In the genomic region with DNA sequence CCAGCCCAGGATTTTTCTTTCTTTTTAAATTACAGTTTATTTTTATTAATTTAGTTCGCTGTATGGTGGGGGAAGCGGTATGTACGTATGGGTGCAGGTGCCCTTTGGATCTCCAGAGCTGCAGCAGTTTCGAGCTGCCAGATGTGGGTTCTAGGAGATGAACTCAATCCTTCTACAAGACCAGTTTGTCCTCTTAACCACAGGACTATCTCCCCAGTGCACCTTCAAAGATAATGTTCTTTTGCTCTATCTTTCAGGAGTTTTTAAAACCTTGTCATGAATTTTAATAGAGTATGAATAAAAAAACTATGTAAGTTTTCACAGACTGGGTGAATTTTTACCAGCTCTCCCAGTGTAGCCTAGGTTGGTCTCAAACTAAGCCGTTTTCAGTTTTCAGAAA, we compare ENCODE assay signal across 25 mouse cellular contexts. TPM values are rescaled to one million over a fixed set of nuclear protein-coding genes. Genes with fewer than 3 reads are reported as not detected.
DNase-seq lines count a peak whose midpoint lies in the region; ATAC-seq and TF ChIP-seq lines count a peak whose summit lies in the region.
"Had no signal": no experiment of that assay in that cellular context is flagged by ENCODE, and none has a peak within 500 bp of the region (broad histone marks: within the 10 kb centered on the region; RNA-seq: fewer than 3 reads in every experiment).

No protein-coding gene starts in this region.

- H3K4me1 ChIP-seq in liver, embryonic 14.5 days (replicated peaks; ENCODE audit: control insufficient read depth in 2 of 2, insufficient read depth in 2 of 2, low read length in 1 of 2): peaks cover 0 to 6% of the 10 kb centered on the region in 2 experiments; a peak in 2 of 4 replicates
- no peaks in the 10 kb centered on the region for H3K4me1 ChIP-seq in thymus, adult 2 months (replicated peaks; ENCODE audit: control insufficient read depth, insufficient read depth, low read length)
- no peaks in the 10 kb centered on the region for H3K4me1 ChIP-seq in forebrain, embryonic 12.5 days
- H3K4me1 ChIP-seq: kidney, embryonic 15.5 days; midbrain, embryonic 13.5 days; neural tube, embryonic 13.5 days had no signal

- H3K36me3 ChIP-seq in liver, embryonic 14.5 days (replicated peaks; ENCODE audit: control insufficient read depth, insufficient read depth, low read depth): no peaks in the 10 kb centered on the region
- H3K36me3 ChIP-seq in thymus, adult 2 months (ENCODE audit: control insufficient read depth, insufficient read depth, low read length): no peaks in the 10 kb centered on the region
- no peaks in the 10 kb centered on the region for H3K36me3 ChIP-seq in forebrain, embryonic 12.5 days (replicated peaks)
- H3K36me3 ChIP-seq: kidney, embryonic 15.5 days; midbrain, embryonic 13.5 days; neural tube, embryonic 13.5 days had no signal

- no peak overlapping the region for H3K9ac ChIP-seq in liver, embryonic 14.5 days (replicated peaks)
- H3K9ac ChIP-seq in forebrain, embryonic 12.5 days: no peak overlapping the region
- H3K9ac ChIP-seq: hindbrain, embryonic 14.5 days; kidney, embryonic 15.5 days; midbrain, embryonic 13.5 days; neural tube, embryonic 13.5 days had no signal

- H3K27ac ChIP-seq in liver, embryonic 14.5 days: no peak overlapping the region
- no peak overlapping the region for H3K27ac ChIP-seq in thymus, adult 2 months (ENCODE audit: control insufficient read depth, insufficient read depth, low read length)
- H3K27ac ChIP-seq in forebrain, embryonic 12.5 days: no peak overlapping the region
- H3K27ac ChIP-seq: hindbrain, embryonic 14.5 days; kidney, embryonic 15.5 days; midbrain, embryonic 13.5 days; neural tube, embryonic 13.5 days had no signal

- TF ChIP-seq CTCF in liver, embryonic 14.5 days (IDR thresholded peaks at IDR 0.05; ENCODE audit: low read depth): no peak
- TF ChIP-seq CTCF in thymus, adult 2 months (IDR thresholded peaks at IDR 0.05; ENCODE audit: borderline replicate concordance, control insufficient read depth, extremely low read depth, insufficient read depth, low read length, poor library complexity): no peak

- ATAC-seq in common myeloid progenitor, adult 5-6 weeks (replicated peaks; ENCODE audit: low read depth, poor library complexity, severe bottlenecking): peak; percentile 62
- peak; percentile 78 for ATAC-seq in liver, embryonic 14.5 days (ENCODE audit: insufficient read depth)
- ATAC-seq in megakaryocyte-erythroid progenitor cell, adult 5-6 weeks (replicated peaks; ENCODE audit: low FRiP score, low TSS enrichment, poor library complexity, severe bottlenecking): peak; percentile 98
- no peak for ATAC-seq in forebrain, embryonic 12.5 days (ENCODE audit: low FRiP score)
- ATAC-seq: forebrain, embryonic 14.5 days; midbrain, embryonic 13.5 days had no signal

- H3K9me3 ChIP-seq in liver, embryonic 14.5 days (ENCODE audit: control insufficient read depth, low read length): no peaks in the 10 kb centered on the region
- no peaks in the 10 kb centered on the region for H3K9me3 ChIP-seq in forebrain, embryonic 12.5 days
- H3K9me3 ChIP-seq: kidney, embryonic 15.5 days; megakaryocyte, embryonic 14.5 days; midbrain, embryonic 13.5 days; neural tube, embryonic 13.5 days had no signal

- H3K27me3 ChIP-seq in liver, embryonic 14.5 days (ENCODE audit: control insufficient read depth, insufficient read depth, low read length): no peaks in the 10 kb centered on the region
- no peaks in the 10 kb centered on the region; the same call in 1 of the 2 replicates for H3K27me3 ChIP-seq in thymus, adult 2 months (ENCODE audit: control insufficient read depth, insufficient read depth, low read length)
- H3K27me3 ChIP-seq in forebrain, embryonic 12.5 days: no peaks in the 10 kb centered on the region
- H3K27me3 ChIP-seq: CH12.LX; kidney, embryonic 15.5 days; megakaryocyte, embryonic 14.5 days; midbrain, embryonic 13.5 days; neural tube, embryonic 13.5 days had no signal

- intact Hi-C loops in left cerebral cortex, postnatal 10 days (cut with DNase I): no loop called here

- no peak for TF ChIP-seq POLR2A in thymus, adult 2 months (IDR thresholded peaks at IDR 0.05; ENCODE audit: control insufficient read depth, extremely low read depth, insufficient read depth, low read length, poor library complexity)

- peak; percentile 66 for TF ChIP-seq EP300 in liver, embryonic 14.5 days (IDR thresholded peaks at IDR 0.05; ENCODE audit: low read depth)

- H3K4me3 ChIP-seq in liver, embryonic 14.5 days (ENCODE audit: insufficient read depth in 1 of 2, low read depth in 2 of 2, low read length in 2 of 2): no peak overlapping the region
- no peak overlapping the region for H3K4me3 ChIP-seq in thymus, adult 2 months (ENCODE audit: control insufficient read depth, insufficient read depth, low read length)
- no peak overlapping the region for H3K4me3 ChIP-seq in forebrain, embryonic 12.5 days (replicated peaks)
- H3K4me3 ChIP-seq: kidney, embryonic 15.5 days; megakaryocyte, embryonic 14.5 days; midbrain, embryonic 13.5 days; neural tube, embryonic 13.5 days had no signal

- 33% methylated on average over 5 of the region's 5 CpGs for WGBS in liver, embryonic 14.5 days (ENCODE audit: insufficient replicate concordance)
- 71% methylated on average over 5 of the region's 5 CpGs for WGBS in thymus, adult 2 months
- WGBS in forebrain, embryonic 12.5 days: 92% methylated on average over 5 of the region's 5 CpGs

- 0 out of 2 replicates have a peak overlapping the region, but pooled peaks have one; percentile 15 for H3K4me2 ChIP-seq in liver, embryonic 14.5 days (ENCODE audit: low read depth)
- H3K4me2 ChIP-seq in forebrain, embryonic 12.5 days: no peak overlapping the region
- H3K4me2 ChIP-seq: heart, embryonic 11.5 days; hindbrain, embryonic 14.5 days; kidney, embryonic 15.5 days; midbrain, embryonic 13.5 days; neural tube, embryonic 13.5 days had no signal

- peak; percentile 5 for DNase-seq in heart, adult 11 months
- no peak for DNase-seq in heart, postnatal 4 days
- DNase-seq in liver, embryonic 14.5 days (ENCODE audit: low read depth in 3 of 3, low spot score in 3 of 3): peak; percentile 24 to 35 (median 28)
- no peak for DNase-seq in thymus, adult 2 months
- DNase-seq in left cerebral cortex, postnatal 10 days (ENCODE audit: extremely low spot score in 1 of 2, low spot score in 2 of 2): no peak
- DNase-seq: adrenal gland, postnatal 14 days; cerebellum, adult 8-10 months; cerebellum, postnatal 25 days; gastrocnemius, postnatal 25 days; heart, adult 18-20 months; kidney, adult 18-20 months; layer of hippocampus, postnatal 36 days; lung, postnatal 36 days; thymus, postnatal 4 days had no signal

RNA-seq across cellular contexts. Expression of a gene that starts 22.8 kb away (rescaled TPM):
- 10 to 100 TPM; 10.6 to 15.5 TPM for total RNA-seq in heart, postnatal 4 days (2021)
- not detected in 2 replicates for total RNA-seq in common myeloid progenitor, adult 5-6 weeks (2017)
- polyA plus RNA-seq in liver, embryonic 14.5 days (2012; rRNA removed): 2.9 and 4.0 TPM in 2 replicates
- 5.6 and 6.1 TPM in 2 replicates for polyA plus RNA-seq in liver, embryonic 14.5 days (2014; fragmentation: Nextera tagmentation; extraction: Ambion mirVana)
- not detected in 2 replicates for total RNA-seq in megakaryocyte-erythroid progenitor cell, adult 5-6 weeks (2014; fragmentation: Nextera tagmentation)
- total RNA-seq in megakaryocyte-erythroid progenitor cell, adult 5-6 weeks (2017): not detected in 2 replicates
- 0.34 and 0.61 TPM in 2 replicates for polyA plus RNA-seq in thymus, adult 2 months (2012; rRNA removed)
- polyA plus RNA-seq in forebrain, embryonic 12.5 days (2016; fragmentation: Nextera tagmentation; extraction: Ambion mirVana): 28.5 and 38.6 TPM in 2 replicates
- 1 to 10 TPM; 1.1 to 1.2 TPM for total RNA-seq in left cerebral cortex, postnatal 10 days (2021)

Comparison
In these comparisons a context has a peak if more than half of its experiments do, and no peak if none do; other contexts are left out.
1. DNase-seq: peak in heart, adult 11 months (single experiment) and liver, embryonic 14.5 days (3 of 3); none in heart, postnatal 4 days (single experiment), thymus, adult 2 months (single experiment) and left cerebral cortex, postnatal 10 days (0 of 2).
2. RNA of a gene that starts 22.8 kb away (total RNA-seq): 10.6 to 15.5 TPM in heart, postnatal 4 days; 1.1 to 1.2 TPM in left cerebral cortex, postnatal 10 days, not detected in common myeloid progenitor, adult 5-6 weeks and not detected in megakaryocyte-erythroid progenitor cell, adult 5-6 weeks; every median in the first group is over 4 times any median in the second.